Mouse (Mus musculus) MEL (cell line): ENCODE results near the gene Nap1l5.

ENCODE experiments used
- CTCF ChIP-seq, 3 experiments: IDR thresholded peaks in 2 of 3; conservative IDR thresholded peaks in 1 of 3; 2 replicates each; pipeline ENCODE4 v1.5.1; 2011 to 2012; ENCODE audit warnings: low read length in 3 of 3, low read depth in 2 of 3, mild to moderate bottlenecking in 2 of 3, improper control_type of control experiment in 1 of 3, inconsistent platforms in 1 of 3, mixed read lengths in 1 of 3, moderate library complexity in 1 of 3; ENCODE audit not compliant: control insufficient read depth in 1 of 3, insufficient read depth in 1 of 3, poor library complexity in 1 of 3, severe bottlenecking in 1 of 3
- EP300 ChIP-seq, 2 experiments: IDR thresholded peaks; 2 replicates each; pipeline ENCODE4 v1.6.1; 2011; ENCODE audit warnings: improper control_type of control experiment in 2 of 2, low read length in 2 of 2, low read depth in 1 of 2, mild to moderate bottlenecking in 1 of 2
- ETS1 ChIP-seq: IDR thresholded peaks from 2 replicates; pipeline ENCODE4 v1.6.1; 2012; ENCODE audit warnings: low read depth, mild to moderate bottlenecking, inconsistent platforms, low read length, improper control_type of control experiment, moderate library complexity
- GATA1 ChIP-seq: IDR thresholded peaks from 2 replicates; pipeline ENCODE4 v1.6.1; 2011; ENCODE audit warnings: low read depth, low read length, improper control_type of control experiment
- MAFK ChIP-seq: IDR thresholded peaks from 2 replicates; pipeline ENCODE4 v1.6.1; 2011; ENCODE audit warnings: low read depth, mild to moderate bottlenecking, low read length, improper control_type of control experiment, borderline replicate concordance
- POLR2A ChIP-seq, 2 experiments: IDR thresholded peaks; 2 replicates each; pipeline ENCODE4 v1.6.1; 2011 to 2012; ENCODE audit warnings: low read length in 2 of 2, mild to moderate bottlenecking in 2 of 2, control low read depth in 1 of 2, improper control_type of control experiment in 1 of 2, low read depth in 1 of 2, moderate library complexity in 1 of 2; ENCODE audit not compliant: control insufficient read depth in 1 of 2, insufficient read depth in 1 of 2, poor library complexity in 1 of 2
- POLR2AphosphoS2 ChIP-seq: IDR thresholded peaks from 2 replicates; pipeline ENCODE4 v1.6.1; 2011; ENCODE audit warnings: low read length, improper control_type of control experiment
- RAD21 ChIP-seq: IDR thresholded peaks from 2 replicates; pipeline ENCODE4 v1.6.1; 2011; ENCODE audit warnings: mild to moderate bottlenecking, low read depth, low read length, improper control_type of control experiment
- RCOR1 ChIP-seq: IDR thresholded peaks from 2 replicates; pipeline ENCODE4 v1.6.1; 2012; ENCODE audit warnings: low read depth, mild to moderate bottlenecking, inconsistent platforms, low read length, improper control_type of control experiment
- TBP ChIP-seq: IDR thresholded peaks from 2 replicates; pipeline ENCODE4 v1.8.0; 2011; ENCODE audit warnings: low read depth, low read length, improper control_type of control experiment
- UBTF ChIP-seq: IDR thresholded peaks from 2 replicates; pipeline ENCODE4 v1.6.1; 2012; ENCODE audit warnings: low read depth, mild to moderate bottlenecking, inconsistent platforms, low read length, improper control_type of control experiment, moderate library complexity, borderline replicate concordance; ENCODE audit not compliant: insufficient read depth
- USF1 ChIP-seq: IDR thresholded peaks from 2 replicates; pipeline ENCODE4 v1.6.1; 2014; ENCODE audit warnings: low read depth, mild to moderate bottlenecking, inconsistent platforms, low read length, improper control_type of control experiment, moderate library complexity

DNA sequence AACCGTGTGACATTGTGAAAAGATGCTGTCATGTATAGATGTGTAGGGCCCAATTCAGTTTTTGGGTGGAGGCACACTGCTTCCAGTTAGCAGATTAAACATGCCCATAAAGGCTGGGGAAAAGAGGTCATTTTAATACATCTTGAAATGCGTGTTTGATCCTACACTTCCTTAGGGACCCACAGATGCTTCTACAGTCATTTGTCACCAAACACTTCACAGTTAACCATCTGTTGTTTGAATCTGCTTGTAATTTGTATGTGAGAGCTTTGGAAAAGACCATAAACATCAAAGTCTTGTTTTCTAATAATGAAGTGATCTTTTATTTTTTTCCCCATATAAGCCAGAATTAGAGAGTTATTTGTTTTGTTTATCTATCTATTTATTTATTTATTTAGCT lies 915 bp upstream of the Nap1l5 start:
- TF ChIP-seq POLR2A (IDR thresholded peaks at IDR 0.05; ENCODE audit: control insufficient read depth in 1 of 2, insufficient read depth in 1 of 2, low read depth in 1 of 2, low read length in 2 of 2, poor library complexity in 1 of 2): no peak
- TF ChIP-seq CTCF (IDR thresholded peaks at IDR 0.05 in 2 of 3, conservative IDR thresholded peaks at IDR 0.05 in 1 of 3; ENCODE audit: control insufficient read depth in 1 of 3, insufficient read depth in 1 of 3, low read depth in 2 of 3, low read length in 3 of 3, poor library complexity in 1 of 3, severe bottlenecking in 1 of 3): no peak
- no peak for TF ChIP-seq UBTF
- no peak for TF ChIP-seq RCOR1
- TF ChIP-seq USF1: no peak
- TF ChIP-seq GATA1: no peak
- TF ChIP-seq ETS1: no peak
- no peak for TF ChIP-seq POLR2AphosphoS2
- TF ChIP-seq TBP: no peak
- no peak for TF ChIP-seq MAFK
- no peak for TF ChIP-seq EP300 (IDR thresholded peaks at IDR 0.05; ENCODE audit: low read depth in 1 of 2, low read length in 2 of 2)
- TF ChIP-seq RAD21: no peak
